Mouse (Mus musculus) adrenal gland, adult (tissue): ENCODE measurements around the gene Enpp6.
"Not testable (repeated sequence)": the region's sequence is repeated elsewhere in the genome, so short reads cannot be mapped to it uniquely, and the experiment has no call there.

Source experiments
- DNase-seq, 2 experiments: peaks; one replicate each; pipeline ENCODE4 v3.0.0; 2022 to 2023; ENCODE audit warnings: low spot score in 1 of 2; ENCODE audit not compliant: inconsistent age in 2 of 2

The Enpp6 gene

GRCm38 (mm10) chr8:46992579-46992978 is 5.9 kb downstream of the Enpp6 start:
- DNase-seq = peak in 1 of 2 experiments; percentile 12

- DNase-seq = no peak
These were observed 9.4 kb downstream of the Enpp6 start for GRCm38 (mm10) chr8:46995931-46996664.

- DNase-seq = no peak
These were observed 19.0 kb downstream of the Enpp6 start for GRCm38 (mm10) chr8:47005676-47006075.

- DNase-seq = no peak
These were observed 20.1 kb downstream of the Enpp6 start for GRCm38 (mm10) chr8:47006785-47007184.

- peak; percentile 31 to 58 for DNase-seq
These were observed 21.6 kb downstream of the Enpp6 start for GRCm38 (mm10) chr8:47008220-47008773.

- peak; percentile 58 to 92 for DNase-seq
These were observed 29.7 kb downstream of the Enpp6 start for GRCm38 (mm10) chr8:47016268-47016946.

GRCm38 (mm10) chr8:47021135-47021555 is 34.5 kb downstream of the Enpp6 start:
- DNase-seq = no peak

GRCm38 (mm10) chr8:47024612-47025011 is 37.9 kb downstream of the Enpp6 start:
- DNase-seq = no peak

- DNase-seq = no peak
These were observed 40.3 kb downstream of the Enpp6 start for GRCm38 (mm10) chr8:47026841-47027490.

GRCm38 (mm10) chr8:47028474-47028873 is 41.8 kb downstream of the Enpp6 start:
- DNase-seq = no peak

GRCm38 (mm10) chr8:47030321-47030720 is 43.6 kb downstream of the Enpp6 start:
- no peak for DNase-seq

GRCm38 (mm10) chr8:47032081-47032480 is 45.4 kb downstream of the Enpp6 start:
- DNase-seq = peak in 1 of 2 experiments; percentile 37

- no peak for DNase-seq
These were observed 47.3 kb downstream of the Enpp6 start for GRCm38 (mm10) chr8:47033976-47034375.

GRCm38 (mm10) chr8:47036501-47036900 is 49.8 kb downstream of the Enpp6 start:
- no peak for DNase-seq

GRCm38 (mm10) chr8:47037405-47037804 is 50.7 kb downstream of the Enpp6 start:
- no peak for DNase-seq

- DNase-seq = not testable (repeated sequence)
These were observed 53.5 kb downstream of the Enpp6 start for GRCm38 (mm10) chr8:47040215-47040614.

- DNase-seq = no peak
These were observed 59.7 kb downstream of the Enpp6 start for GRCm38 (mm10) chr8:47046340-47046739.

GRCm38 (mm10) chr8:47047146-47047545 is 60.5 kb downstream of the Enpp6 start:
- no peak for DNase-seq

GRCm38 (mm10) chr8:47048584-47048983 is 61.9 kb downstream of the Enpp6 start:
- DNase-seq = no peak

- no peak for DNase-seq
These were observed 66.0 kb downstream of the Enpp6 start for GRCm38 (mm10) chr8:47052643-47053042.

GRCm38 (mm10) chr8:47056086-47056485 is 69.4 kb downstream of the Enpp6 start:
- DNase-seq = no peak

- DNase-seq = no peak
These were observed 71.8 kb downstream of the Enpp6 start for GRCm38 (mm10) chr8:47058526-47058925.
